Mouse (Mus musculus) ES-Bruce4 (cell line): ENCODE results near the gene Slc38a3. TPM values are rescaled to one million over a fixed set of nuclear protein-coding genes. Genes with fewer than 3 reads are reported as not detected.
A peak's percentile ranks its signal among the peaks of the same experiment; 100 is the strongest.

Source experiments
- H3K27ac ChIP-seq: 2 replicates; pipeline ENCODE4 v1.5.1; 2012; ENCODE audit warnings: low read length, inconsistent platforms; ENCODE audit not compliant: insufficient read depth
- H3K27me3 ChIP-seq: 2 replicates; pipeline ENCODE4 v1.6.1; 2012; ENCODE audit warnings: mild to moderate bottlenecking, low read length, inconsistent platforms; ENCODE audit not compliant: control insufficient read depth, poor library complexity, insufficient read depth, severe bottlenecking
- H3K36me3 ChIP-seq: 2 replicates; pipeline ENCODE4 v1.6.1; 2012; ENCODE audit warnings: inconsistent platforms, mild to moderate bottlenecking, low read length, moderate library complexity; ENCODE audit not compliant: control insufficient read depth, poor library complexity, insufficient read depth, severe bottlenecking
- H3K4me1 ChIP-seq: one replicate; pipeline ENCODE4 v1.8.1; 2011; ENCODE audit warnings: low read length; ENCODE audit not compliant: control insufficient read depth, insufficient read depth
- H3K4me3 ChIP-seq: 2 replicates; pipeline ENCODE4 v1.5.1; 2011; ENCODE audit warnings: low read depth, mild to moderate bottlenecking, low read length
- H3K9ac ChIP-seq: 2 replicates; pipeline ENCODE4 v1.6.1; 2012; ENCODE audit warnings: low read depth, mild to moderate bottlenecking, inconsistent platforms; ENCODE audit not compliant: poor library complexity, severe bottlenecking
- H3K9me3 ChIP-seq: replicated peaks from 2 replicates; pipeline ENCODE4 v1.6.1; 2012; ENCODE audit warnings: mild to moderate bottlenecking, low read length, inconsistent platforms; ENCODE audit not compliant: control insufficient read depth, poor library complexity, insufficient read depth, severe bottlenecking
- CTCF ChIP-seq: IDR thresholded peaks from one replicate; pipeline ENCODE4 v1.8.1; 2011; ENCODE audit warnings: low read depth, low read length
- EP300 ChIP-seq: IDR thresholded peaks from 2 replicates; pipeline ENCODE4 v1.6.1; 2011; ENCODE audit warnings: low read depth, low read length; ENCODE audit not compliant: insufficient read depth
- POLR2A ChIP-seq: IDR thresholded peaks from one replicate; pipeline ENCODE4 v1.8.1; 2011; ENCODE audit warnings: low read length; ENCODE audit not compliant: insufficient read depth
- polyA plus RNA-seq: library from polyadenylated mRNA; stranded (reverse); fragments of >200 nt; gene quantifications from 2 replicates; pipeline ENCODE4 v1.2.4, GENCODE M21; 2011; ENCODE audit warnings: low read depth; ENCODE audit not compliant: missing spikeins, insufficient read depth, insufficient read length

Slc38a3 gene
- polyA plus RNA-seq, 1 experiment = 8.1 TPM

DNA sequence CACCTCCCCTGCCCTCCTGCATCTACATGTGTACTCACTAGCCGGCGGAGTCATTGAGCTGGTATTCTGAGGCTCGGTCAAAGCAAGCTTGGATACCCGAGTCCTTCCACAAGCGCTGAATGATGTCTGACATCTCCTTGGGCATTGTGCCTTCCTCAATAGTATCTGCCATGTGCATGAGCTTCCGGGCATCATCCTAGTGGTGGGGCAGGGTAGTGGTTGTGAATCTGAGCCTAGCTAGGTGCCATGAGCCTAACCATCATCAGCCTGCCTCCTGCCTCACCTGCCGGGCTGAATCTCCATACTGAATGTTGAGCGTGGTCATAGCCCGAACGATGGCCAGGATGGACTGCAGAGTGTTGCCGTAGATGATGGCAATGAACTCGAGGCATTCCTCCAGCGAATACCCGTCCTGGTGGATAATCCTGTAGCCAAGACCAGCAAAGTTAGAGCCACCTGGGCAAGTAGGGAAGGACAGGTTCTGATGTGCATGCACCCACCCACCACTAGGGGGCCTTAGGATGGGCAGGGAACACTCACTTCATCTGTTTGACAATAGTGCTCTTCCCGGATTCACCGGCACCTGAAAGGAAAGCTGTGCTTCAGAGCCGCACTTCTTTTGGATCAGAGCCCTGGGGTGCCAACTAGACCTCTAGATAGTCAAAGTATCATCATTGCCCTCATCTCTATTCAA, 7.9 kb upstream of the Slc38a3 start:
- H3K27me3 ChIP-seq = no peaks in the 10 kb centered on the region
- TF ChIP-seq EP300 (no peak), CTCF (peak; percentile 93), POLR2A (no peak)
- no peak overlapping the region for H3K27ac ChIP-seq
- H3K4me1 ChIP-seq = peaks cover 10% of the 10 kb centered on the region
- H3K9ac ChIP-seq = no peak overlapping the region
- H3K36me3 ChIP-seq = no peaks in the 10 kb centered on the region
- H3K9me3 ChIP-seq = no peaks in the 10 kb centered on the region
- H3K4me3 ChIP-seq = peak overlapping the region; percentile 60

DNA sequence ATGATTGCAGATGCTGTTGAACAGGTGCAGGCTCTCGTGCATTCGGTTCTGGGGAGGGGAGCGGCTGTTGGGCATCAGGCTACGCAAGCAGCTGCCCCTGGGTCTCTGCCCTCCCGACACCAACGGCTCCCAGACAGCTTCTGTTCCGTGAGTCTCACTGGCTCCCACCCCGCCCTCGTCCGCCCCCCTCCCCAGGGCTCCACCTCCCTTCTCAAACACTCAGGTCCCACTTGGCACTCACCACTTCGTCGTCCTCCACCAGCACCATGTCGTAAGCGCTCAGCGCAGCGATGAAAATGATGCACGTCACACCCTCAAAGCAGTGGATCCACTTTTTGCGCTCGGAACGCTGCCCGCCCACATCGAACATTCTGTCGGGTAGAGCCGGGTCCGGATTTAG, 7.0 kb upstream of the Slc38a3 start:
- Histone ChIP-seq H3K27ac (no peak overlapping the region), H3K9ac (peak overlapping the region; percentile 2), H3K36me3 (no peaks in the 10 kb centered on the region), H3K4me1 (peaks cover 10% of the 10 kb centered on the region), H3K4me3 (peak overlapping the region; percentile 60), H3K9me3 (no peaks in the 10 kb centered on the region), H3K27me3 (no peaks in the 10 kb centered on the region)
- no peak for TF ChIP-seq EP300
- no peak for TF ChIP-seq POLR2A
- TF ChIP-seq CTCF = no peak

DNA sequence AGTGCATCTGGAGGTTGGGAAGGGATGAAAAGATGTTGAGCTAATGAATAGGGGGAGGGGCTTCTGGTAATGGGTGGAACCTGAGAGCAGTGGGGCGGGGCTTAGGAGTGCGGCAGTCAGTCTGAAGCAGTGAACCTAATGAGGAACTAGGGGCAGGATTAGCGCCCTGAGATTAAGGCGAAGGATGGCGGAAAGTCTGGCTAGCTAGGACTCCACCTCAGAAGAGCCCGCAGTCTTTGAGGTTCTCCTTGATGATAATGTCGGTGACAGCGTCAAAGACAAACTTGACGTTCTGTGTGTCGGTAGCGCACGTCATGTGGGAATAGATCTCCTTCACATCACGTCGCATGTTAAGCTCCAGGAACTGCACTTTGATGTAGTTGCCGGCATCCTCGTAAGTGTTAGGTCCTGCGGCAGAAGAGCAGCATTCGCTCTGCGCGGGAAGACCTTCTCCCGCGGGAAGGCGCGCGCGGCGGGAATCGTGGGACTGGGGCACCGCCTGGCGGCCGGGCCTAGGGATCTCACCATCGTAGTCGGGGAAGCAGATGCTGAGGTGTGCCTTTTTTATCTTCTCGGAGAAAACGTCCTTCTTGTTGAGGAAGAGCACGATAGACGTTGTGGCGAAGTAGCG, 6.5 kb upstream of the Slc38a3 start:
- Histone ChIP-seq H3K4me3 (peak overlapping the region; percentile 60), H3K27me3 (no peaks in the 10 kb centered on the region), H3K9me3 (no peaks in the 10 kb centered on the region), H3K9ac (peak overlapping the region; percentile 2), H3K4me1 (peaks cover 10% of the 10 kb centered on the region), H3K36me3 (no peaks in the 10 kb centered on the region), H3K27ac (no peak overlapping the region)
- TF ChIP-seq CTCF (peak; percentile 71), EP300 (0 out of 2 replicates have a peak, but pooled peaks have one; percentile 32), POLR2A (no peak)

DNA sequence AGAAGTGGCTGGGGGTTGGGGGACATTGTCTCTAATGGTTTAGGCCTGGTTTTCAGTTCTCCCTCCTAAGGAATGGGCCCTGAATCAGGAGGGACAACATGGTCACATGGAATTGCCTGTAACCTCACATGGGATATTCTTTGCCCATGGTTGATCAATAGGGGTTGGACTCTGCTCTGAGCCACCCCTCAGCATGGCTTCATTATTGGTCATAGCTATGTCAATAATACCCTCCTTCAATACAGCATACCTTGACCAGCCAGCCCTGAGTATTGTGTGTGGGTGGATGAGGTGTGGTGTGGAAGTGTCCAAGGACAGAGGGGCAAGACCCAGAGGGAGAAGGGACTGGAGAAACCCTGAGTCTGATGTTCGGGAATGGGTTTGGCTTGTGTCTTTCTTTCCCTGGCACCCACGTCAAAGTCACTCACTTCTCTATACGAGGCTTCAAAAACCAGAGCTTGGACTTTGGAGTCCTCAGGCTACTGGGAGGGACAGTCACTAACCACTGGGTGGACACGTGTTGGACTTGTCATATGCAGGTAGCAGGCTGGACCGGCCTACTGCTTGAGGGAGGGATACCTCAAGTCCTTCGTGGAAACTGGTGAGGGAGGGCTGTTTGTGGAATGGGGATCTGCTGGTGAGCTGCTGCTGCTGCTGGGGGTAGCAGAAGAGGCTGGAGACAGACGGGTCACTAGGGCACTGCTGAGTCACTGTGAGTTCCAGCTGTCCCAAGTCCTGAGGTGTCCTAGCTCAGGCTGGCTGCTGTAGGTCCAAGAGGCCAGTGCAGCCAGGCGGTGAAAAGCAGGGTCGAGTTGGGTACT, 5.5 kb upstream of the Slc38a3 start:
- Histone ChIP-seq H3K4me3 (no peak overlapping the region), H3K27me3 (no peaks in the 10 kb centered on the region)

DNA sequence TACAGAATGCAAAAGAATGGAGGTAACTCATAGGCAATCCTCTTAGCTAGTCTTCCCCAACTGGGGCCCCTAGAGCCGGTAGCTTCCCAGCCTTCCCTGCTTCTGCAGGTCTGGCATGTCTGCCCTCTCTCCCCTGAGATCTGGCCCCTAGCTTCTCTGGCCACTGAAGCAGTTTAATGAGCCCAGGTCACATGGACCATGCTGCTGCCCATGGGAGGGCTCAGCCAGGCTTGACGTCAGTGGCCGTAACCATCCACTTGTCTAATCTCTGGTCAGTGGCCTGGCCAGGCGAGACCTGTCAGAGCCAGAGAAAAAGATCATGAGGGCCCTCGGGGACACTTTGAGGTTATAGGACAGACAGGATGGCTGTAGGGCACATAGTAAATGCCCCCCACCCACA, 929 bp upstream of the Slc38a3 start:
- peaks cover 7% of the 10 kb centered on the region for H3K4me1 ChIP-seq
- H3K9me3 ChIP-seq = no peaks in the 10 kb centered on the region
- H3K36me3 ChIP-seq = no peaks in the 10 kb centered on the region
- H3K9ac ChIP-seq = no peak overlapping the region
- H3K27ac ChIP-seq = no peak overlapping the region
- H3K27me3 ChIP-seq = no peaks in the 10 kb centered on the region
- TF ChIP-seq EP300 = no peak
- no peak for TF ChIP-seq POLR2A
- TF ChIP-seq CTCF = no peak
- H3K4me3 ChIP-seq = no peak overlapping the region

More for the DNA sequence above, 5.5 kb upstream of the Slc38a3 start:
- Histone ChIP-seq H3K4me1 (peaks cover 10% of the 10 kb centered on the region), H3K9me3 (no peaks in the 10 kb centered on the region), H3K9ac (no peak overlapping the region), H3K27ac (no peak overlapping the region), H3K36me3 (no peaks in the 10 kb centered on the region)
- TF ChIP-seq POLR2A (no peak), CTCF (no peak), EP300 (no peak; the same call in 1 of the 2 replicates)
